Mouse (Mus musculus) R1 (cell line): ENCODE results near the gene Glrx3.

Experiments used
- DNase-seq: peaks from one replicate; pipeline ENCODE4 v3.0.0-alpha.2; 2018; ENCODE audit warnings: low read depth, low spot score

The Glrx3 gene

GRCm38 (mm10) chr7:137437440-137438178 lies at the start of gene Glrx3:
Glrx3 (plus strand) TSS chr7:137437614.
- peak; percentile 97 for DNase-seq

- DNase-seq: no peak
Measured at GRCm38 (mm10) chr7:137387863-137388262, 49.6 kb upstream of the Glrx3 start.

DNA sequence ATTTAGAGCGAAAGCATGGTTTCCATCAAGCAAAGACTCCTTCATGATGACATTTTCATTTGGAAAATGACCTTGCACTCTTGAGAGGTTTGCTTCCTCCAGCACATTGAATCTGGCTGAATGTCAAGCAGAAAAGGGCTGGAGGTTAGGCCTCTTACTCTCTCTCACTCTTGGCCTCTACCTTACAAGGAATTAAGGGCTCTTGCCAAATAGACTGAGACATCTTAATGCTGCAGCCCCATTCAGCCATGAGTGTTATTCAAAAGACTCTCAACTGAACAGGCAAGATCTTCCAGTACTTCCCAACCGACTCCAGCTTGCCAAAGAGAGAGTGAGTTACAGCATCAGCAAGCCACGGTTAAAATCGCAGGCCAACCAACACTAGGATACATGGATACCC lies 42.0 kb upstream of the Glrx3 start:
- DNase-seq: no peak

GRCm38 (mm10) chr7:137397361-137397910 lies 40.0 kb upstream of the Glrx3 start:
- peak; percentile 93 for DNase-seq

DNA sequence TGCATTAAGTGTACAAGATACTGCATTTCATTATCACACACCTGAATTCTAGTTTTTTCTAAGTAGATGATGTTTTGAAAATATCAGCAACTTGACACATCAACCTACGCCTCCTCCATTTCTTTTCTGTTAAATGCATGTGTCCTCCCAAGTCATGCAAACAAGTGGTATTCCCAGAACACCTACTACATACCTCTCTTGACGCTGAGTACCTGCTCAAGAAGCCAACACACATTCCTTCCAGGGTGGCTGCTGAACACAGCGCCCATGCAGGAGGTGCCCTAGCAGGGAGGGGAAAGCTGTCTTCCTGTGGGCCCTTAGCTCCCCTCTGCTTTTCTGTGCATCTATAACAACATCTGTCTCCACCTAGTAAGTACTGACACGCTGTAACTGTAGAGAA lies 38.4 kb upstream of the Glrx3 start:
- DNase-seq: no peak

DNA sequence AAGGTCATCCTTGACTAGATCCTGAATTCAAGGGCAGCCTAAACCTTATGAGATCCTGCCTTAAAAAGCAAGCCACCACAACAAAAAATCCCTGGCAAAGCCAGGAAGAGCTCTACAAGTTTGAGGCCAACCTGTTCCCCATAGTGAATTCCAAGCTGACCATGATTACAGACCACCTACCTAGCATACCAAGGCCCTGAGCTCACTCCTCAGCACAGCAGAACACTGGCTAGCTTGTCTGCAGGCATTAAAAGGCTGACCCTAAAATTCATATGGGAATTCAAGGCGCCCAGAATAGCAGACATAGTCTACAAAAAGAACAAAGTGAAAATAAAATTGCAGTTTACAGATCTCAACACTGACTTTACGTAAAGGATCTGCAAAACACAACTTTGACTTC lies 33.3 kb upstream of the Glrx3 start:
- DNase-seq: no peak

DNA sequence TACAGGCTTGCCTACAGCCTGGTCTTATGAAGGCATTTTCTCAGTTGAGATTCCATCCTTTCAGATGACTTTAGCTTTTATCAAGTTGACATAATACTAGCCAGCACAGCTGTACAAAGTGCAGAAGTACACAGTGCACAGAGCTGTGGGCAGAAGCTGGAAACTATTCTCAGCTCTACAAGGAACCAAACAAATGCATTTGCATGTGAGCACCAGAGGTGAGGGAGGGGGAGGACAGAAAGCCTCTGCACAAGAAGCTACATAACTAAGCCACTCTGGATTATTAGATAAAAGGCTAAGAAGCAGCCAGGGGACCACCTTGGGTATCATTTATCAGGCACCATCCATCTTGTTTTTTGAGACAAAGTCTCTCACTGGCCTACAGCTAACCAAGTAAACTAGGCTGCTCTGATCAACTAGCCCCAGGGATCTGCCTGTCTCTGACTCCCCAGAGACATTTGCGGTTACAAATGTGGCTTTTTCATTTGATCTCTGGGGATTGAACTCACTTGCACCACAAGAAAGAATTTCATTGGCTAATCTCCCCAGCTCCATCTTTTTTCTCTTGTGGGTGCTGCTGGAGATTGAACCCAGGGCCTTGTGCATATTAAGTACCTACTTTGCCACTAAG lies 29.9 kb upstream of the Glrx3 start:
- no peak for DNase-seq

DNA sequence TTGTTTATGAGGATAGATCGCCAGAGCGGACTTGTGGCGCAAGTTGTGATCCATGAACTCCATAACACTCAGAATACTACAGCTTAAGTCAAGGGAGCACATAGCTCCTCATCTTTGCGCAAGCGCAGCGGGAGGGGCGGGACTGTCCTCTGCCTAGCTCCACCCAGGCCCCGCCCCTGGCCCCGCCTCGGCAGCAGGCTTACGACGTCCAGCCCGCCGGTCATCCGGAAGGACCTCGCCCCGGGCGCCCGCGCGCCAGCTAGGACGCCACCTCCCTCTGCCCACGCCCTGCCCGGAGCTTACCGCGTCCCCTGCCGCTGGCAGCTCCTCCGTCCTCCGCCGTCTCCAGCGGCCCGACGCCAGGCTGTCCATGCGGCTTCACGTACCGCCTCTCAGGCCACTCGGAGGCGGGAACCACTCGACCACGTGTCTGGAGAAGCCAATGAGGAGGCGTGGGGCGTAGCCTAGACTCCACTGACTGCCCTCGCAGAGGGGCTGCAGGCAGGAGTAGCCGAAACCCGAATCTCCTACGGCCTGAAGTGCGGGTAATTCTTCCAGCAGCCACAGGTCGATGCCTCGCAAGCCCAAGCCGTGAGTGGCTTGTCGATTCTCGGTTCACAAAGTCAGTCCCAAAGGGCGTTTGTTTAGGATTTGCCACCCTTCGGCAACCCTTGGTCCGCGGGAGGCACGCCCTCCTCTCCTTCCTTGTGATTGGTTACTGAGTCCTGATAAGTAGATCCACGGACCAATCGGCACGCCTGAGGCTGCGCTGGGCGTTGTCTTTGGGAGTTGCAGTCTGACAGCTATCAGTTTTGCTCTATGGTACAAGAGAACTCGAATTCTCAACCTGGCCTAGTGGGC lies 26.8 kb upstream of the Glrx3 start, which contains the start of gene 9430038I01Rik:
Gene 9430038I01Rik, minus strand, starts transcription at position 426 of the 861 bp plus-strand sequence.
- DNase-seq: peak; percentile 98

GRCm38 (mm10) chr7:137414710-137415109 lies 22.7 kb upstream of the Glrx3 start:
- DNase-seq: no peak

DNA sequence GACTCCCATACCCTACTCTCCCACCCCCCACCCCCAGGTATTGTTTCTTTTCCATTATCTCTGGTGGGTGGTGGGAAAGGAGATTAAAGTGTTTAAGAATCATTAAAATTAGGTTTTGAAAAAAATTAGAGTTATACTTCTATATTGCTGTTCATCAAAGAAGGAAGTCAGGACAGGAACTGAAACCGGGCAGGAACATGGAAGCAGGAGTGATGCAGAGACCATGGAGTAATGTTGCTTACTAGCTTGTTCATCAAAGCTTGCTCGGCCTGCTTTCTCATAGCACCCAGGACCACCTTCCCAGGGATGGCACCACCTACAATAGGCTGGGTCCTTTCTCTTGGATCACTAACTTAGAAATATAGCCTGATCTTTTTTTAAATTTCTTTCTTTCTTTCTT lies 16.9 kb upstream of the Glrx3 start:
- no peak for DNase-seq

DNA sequence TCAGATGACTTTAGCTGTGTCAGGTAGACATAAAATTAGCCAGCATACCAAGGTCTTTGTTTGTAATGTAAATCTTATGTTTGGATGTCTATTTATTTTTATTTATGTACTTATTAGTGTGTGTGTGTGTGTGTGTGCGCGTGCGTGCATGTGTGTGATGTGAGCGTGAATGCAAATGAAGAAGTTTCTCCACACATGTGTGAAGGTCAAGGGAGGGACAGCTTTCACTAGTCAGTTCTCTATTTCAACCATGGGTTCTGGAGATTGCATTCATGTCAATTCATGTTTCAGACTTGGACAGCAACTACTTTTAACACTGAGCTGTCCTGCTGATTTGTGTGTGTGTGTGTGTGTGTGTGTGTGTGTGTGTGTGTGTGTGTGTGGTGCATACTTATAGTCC lies 16.2 kb upstream of the Glrx3 start:
- no peak for DNase-seq

- DNase-seq: peak; percentile 87
Measured at GRCm38 (mm10) chr7:137426693-137427092, 10.7 kb upstream of the Glrx3 start.

DNA sequence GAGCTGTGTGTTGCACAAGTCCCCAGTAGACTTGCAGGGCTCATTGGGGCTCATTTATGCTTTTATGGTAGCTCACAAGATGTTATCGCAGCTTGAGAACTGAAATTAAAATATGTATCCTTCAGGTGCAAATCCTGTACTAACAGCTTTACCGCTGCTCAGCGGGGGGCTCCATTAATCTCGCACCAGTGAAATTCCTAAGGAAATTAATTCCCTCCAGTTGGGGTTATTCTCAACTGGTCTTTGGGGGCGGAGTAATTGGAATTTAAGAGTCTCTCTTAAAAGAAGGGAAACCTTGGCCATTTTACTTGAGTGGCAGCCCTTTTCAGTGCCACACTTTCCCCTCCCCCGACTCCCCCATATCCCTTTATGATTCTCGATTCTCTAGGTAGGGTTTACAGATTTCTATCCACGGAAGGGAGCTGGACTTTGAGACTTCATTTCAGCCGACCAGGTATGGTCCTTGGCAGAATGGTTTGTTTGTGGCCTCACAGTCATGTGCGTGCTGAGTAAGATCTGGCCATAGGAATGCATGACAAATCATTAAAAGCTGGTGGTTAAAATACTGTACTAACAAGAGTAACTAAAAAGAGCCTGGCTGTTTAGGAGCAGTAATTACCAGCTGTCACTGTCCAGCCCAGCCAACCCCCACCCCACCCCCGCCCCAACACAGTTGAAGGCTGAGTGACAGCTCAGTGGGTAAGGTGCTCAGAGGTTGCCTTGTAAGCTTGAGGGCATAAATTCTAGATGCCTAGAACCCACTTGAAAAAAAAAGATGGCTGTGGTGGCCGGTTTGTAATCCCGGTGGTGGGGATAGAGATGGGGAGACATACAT lies 5.4 kb upstream of the Glrx3 start:
- peak; percentile 46 for DNase-seq

GRCm38 (mm10) chr7:137436901-137437300 lies 513 bp upstream of the Glrx3 start:
- peak; percentile 30 for DNase-seq

DNA sequence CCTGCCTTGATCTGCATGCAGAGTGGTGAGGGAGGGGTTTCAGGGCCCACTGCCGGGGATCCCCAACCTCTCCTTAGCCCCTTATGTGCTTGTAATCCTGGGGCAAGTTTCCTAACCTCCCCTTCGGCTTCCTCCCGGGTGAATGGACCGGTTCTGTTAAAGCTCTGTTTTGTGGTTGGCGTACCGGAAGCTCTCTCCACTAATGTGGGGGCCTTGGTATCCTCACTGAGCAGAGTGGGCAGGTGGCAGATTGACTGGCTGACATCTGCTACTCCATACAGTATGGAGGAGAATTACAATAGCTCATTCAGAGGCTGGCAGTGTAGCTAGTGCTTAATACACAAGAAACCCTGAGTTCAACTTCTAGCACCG lies 751 bp downstream of the Glrx3 start:
- DNase-seq: no peak

DNA sequence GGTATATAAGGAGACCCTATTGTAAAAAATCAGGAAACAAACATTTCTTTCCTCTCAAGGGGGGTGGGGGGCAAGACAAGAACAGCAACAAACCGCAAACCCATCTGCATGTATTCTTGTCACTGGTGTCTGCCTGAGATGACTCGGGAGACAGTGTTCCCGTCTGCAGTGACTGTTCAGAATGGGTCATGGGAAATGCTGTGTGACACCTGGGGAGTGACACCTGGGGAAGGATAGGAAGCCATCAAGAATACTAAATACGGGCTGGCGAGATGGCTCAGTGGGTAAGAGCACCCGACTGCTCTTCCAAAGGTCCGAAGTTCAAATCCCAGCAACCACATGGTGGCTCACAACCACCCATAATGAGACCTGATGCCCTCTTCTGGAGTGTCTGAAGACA lies 1.5 kb downstream of the Glrx3 start:
- DNase-seq: peak; percentile 23

DNA sequence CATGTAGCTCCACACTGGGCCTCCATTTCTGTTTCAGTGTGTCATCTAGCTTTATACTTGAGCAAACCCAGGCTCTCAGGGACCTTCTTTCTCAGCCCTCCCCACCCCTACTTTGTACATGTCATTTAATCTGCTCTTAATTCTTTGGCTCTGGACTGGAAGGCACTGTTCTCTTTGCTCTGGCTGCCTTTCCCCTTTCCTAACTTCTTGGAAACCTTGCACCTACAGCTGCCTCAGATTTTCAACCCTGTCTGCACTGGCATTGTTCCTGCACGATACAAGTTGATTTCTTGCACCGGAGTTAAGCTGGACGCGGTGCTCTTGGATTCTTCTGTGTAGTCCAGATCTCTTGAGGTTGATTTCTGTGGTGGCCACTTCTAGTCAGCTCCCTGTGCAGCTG lies 5.5 kb downstream of the Glrx3 start:
- no peak for DNase-seq

DNA sequence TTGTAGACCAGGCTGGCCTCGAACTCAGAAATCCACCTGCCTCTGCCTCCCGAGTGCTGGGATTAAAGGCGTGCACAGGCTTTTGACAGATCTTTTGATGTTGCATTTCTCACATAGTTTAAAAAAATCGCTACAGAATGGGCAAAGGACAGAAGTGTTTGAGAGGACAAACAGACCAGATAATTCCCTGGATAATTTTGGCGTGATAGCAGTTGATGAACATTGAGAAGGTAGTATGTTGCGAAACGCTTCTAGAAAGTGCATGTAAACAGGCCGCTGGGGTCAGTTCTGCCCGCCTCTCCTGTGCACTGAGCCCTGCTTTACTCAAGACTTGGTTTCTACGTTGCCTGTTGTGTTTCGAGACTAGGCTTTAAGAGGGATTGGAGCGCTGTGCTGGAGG lies 7.9 kb downstream of the Glrx3 start:
- DNase-seq: no peak

- DNase-seq: peak; percentile 54
Measured at GRCm38 (mm10) chr7:137461396-137461795, 24.0 kb downstream of the Glrx3 start.

DNA sequence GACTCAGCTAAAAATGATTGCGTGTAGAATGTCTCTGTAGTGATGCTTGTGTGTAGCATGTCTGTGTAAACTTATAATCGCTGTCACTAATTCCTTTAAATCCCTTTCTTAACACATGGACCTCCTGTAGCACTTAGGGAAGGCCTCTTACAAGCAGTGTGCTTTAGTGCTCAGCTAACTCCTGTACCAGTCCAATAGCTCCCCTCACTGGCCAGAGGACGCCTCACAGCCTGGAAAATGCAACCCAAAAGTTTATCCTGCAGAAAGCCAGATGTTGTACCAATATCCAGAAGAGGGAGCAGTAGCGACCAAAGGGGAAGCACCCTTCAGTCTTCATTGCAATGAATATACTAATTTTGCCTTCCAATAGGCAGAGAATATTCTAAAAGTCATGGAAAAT lies 30.8 kb downstream of the Glrx3 start:
- DNase-seq: peak; percentile 84

GRCm38 (mm10) chr7:137471431-137472120 lies 34.2 kb downstream of the Glrx3 start:
- peak; percentile 62 for DNase-seq
